Mouse (Mus musculus) forebrain, embryonic 15.5 days (tissue): ENCODE measurements around the gene Prkch. TPM values are rescaled to one million over a fixed set of nuclear protein-coding genes. Genes with fewer than 3 reads are reported as not detected.
A peak's percentile ranks its signal among the peaks of the same experiment; 100 is the strongest.

Experiments
- ATAC-seq: fragments of 200-750 bp; cut with Nextera tagmentation; replicated peaks from 2 replicates; pipeline ENCODE4 v1.8.0; 2017; ENCODE audit warnings: mild to moderate bottlenecking, moderate TSS enrichment, moderate library complexity
- H3K27ac ChIP-seq: fragments of 300-500 bp; sonication (generic); replicated peaks from 2 replicates; pipeline ENCODE4 v1.5.1; 2015; ENCODE audit warnings: mild to moderate bottlenecking, inconsistent platforms
- H3K27me3 ChIP-seq: fragments of 300-500 bp; sonication (generic); 2 replicates; pipeline ENCODE4 v1.6.1; 2015; ENCODE audit warnings: inconsistent platforms
- H3K36me3 ChIP-seq: fragments of 300-500 bp; sonication (generic); 2 replicates; pipeline ENCODE4 v1.6.1; 2015; ENCODE audit warnings: mild to moderate bottlenecking, inconsistent platforms
- H3K4me1 ChIP-seq: fragments of 300-500 bp; sonication (generic); 2 replicates; pipeline ENCODE4 v1.6.1; 2015; ENCODE audit warnings: inconsistent platforms
- H3K4me2 ChIP-seq: fragments of 300-500 bp; sonication (generic); replicated peaks from 2 replicates; pipeline ENCODE4 v1.6.1; 2015; ENCODE audit warnings: mild to moderate bottlenecking, inconsistent platforms
- H3K4me3 ChIP-seq: fragments of 300-500 bp; sonication (generic); 2 replicates; pipeline ENCODE4 v1.5.1; 2015; ENCODE audit warnings: mild to moderate bottlenecking, inconsistent platforms
- H3K9ac ChIP-seq: fragments of 300-500 bp; sonication (generic); replicated peaks from 2 replicates; pipeline ENCODE4 v1.6.1; 2015; ENCODE audit warnings: mild to moderate bottlenecking, inconsistent platforms
- H3K9me3 ChIP-seq: fragments of 300-500 bp; sonication (generic); 2 replicates; pipeline ENCODE4 v1.6.1; 2016; ENCODE audit warnings: inconsistent platforms
- WGBS: fragments of 180-500 bp; shearing (Covaris S2); methylation state at CpG from one replicate; pipeline ENCODE4 v1.1.7; 2015; ENCODE audit warnings: mixed read lengths; 5-methylcytosine and 5-hydroxymethylcytosine counted together
- polyA plus RNA-seq: library from polyadenylated mRNA; unstranded; fragments of >200 nt; fragmentation: Nextera tagmentation; extraction: Ambion mirVana; gene quantifications from 2 replicates; pipeline ENCODE4 v1.2.1, GENCODE M21; 2015

Gene Prkch
- polyA plus RNA-seq, 1 experiment from 2014 or later, result 4.9 TPM

DNA sequence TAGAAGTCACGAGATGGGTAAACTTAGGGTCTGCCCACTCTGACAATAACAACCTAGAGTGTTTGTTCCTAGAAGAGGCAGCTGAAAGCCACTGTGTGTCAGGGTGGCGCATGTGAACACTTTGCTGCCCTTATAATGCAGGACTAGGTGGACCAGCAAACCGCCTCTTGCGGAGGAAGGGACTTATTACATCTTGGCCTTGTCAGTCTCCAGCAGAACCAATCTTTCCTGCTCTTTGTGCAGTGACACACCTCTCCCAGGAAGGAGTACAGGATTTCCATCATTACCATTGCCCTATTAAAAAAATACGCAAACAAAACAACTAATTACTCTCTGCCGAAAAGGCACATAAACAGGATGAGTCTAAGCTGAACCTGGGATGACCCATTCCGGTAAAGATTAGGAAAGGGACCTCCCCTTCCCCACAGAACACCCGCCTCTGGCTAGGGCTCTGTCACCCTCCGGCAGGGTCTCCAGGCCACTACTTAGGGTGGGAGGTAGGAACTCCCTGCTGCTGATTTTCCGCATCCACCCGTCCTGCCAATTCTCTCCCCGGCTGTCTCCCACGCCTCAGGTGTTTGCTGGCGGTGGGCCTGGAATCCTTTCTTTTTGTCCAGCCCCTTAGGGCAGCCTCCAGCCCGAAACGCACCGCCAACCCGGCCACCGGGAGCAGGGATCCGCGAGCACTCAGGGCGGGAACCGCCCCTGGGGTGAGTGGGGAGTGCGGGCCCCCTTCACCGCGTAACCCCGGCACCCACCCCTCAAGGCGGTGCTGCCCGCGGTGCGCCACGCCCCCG lies 585 bp upstream of the Prkch start:
- Histone ChIP-seq H3K9ac (peak overlapping the region; percentile 60), H3K4me1 (peaks cover 19% of the 10 kb centered on the region), H3K4me3 (peak overlapping the region; percentile 62), H3K9me3 (no peaks in the 10 kb centered on the region), H3K27me3 (peaks cover 22% of the 10 kb centered on the region; the same call in 1 of the 2 replicates), H3K36me3 (no peaks in the 10 kb centered on the region), H3K27ac (peak overlapping the region; percentile 50; the same call in 1 of the 2 replicates), H3K4me2 (peak overlapping the region; percentile 83)
- ATAC-seq, result peak; percentile 57
- 5% methylated on average over 33 of the region's 33 CpGs for WGBS

DNA sequence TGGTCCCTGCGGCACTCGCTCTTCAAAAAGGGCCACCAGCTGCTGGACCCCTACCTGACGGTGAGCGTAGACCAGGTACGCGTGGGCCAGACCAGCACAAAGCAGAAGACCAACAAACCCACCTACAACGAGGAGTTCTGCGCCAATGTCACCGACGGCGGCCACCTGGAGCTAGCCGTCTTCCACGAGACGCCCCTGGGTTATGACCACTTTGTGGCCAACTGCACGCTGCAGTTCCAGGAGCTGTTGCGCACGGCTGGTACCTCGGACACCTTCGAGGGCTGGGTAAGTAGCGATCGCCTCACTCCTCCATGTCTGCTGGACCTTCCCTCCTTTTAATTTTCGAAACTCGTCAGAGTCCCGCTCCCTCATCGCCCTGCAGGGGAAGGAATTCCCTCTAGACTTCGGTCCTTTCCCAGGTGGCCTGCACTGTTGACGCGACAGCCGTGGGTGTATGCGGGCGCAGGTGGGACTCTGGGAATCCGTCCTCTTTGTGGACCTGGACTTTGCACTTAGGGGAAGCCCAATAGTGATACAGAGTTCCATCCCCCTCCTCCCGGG lies 725 bp downstream of the Prkch start:
- H3K27ac ChIP-seq, result no peak overlapping the region
- no peaks in the 10 kb centered on the region for H3K36me3 ChIP-seq
- peaks cover 19% of the 10 kb centered on the region for H3K4me1 ChIP-seq
- H3K4me2 ChIP-seq, result peak overlapping the region; percentile 83
- peak overlapping the region; percentile 62 for H3K4me3 ChIP-seq
- ATAC-seq, result 0 out of 2 replicates have a peak, but pooled peaks have one; percentile 15
- H3K27me3 ChIP-seq, result peaks cover 22% of the 10 kb centered on the region; the same call in 1 of the 2 replicates
- peak overlapping the region; percentile 60 for H3K9ac ChIP-seq
- under 1% methylated on average over 33 of the region's 33 CpGs for WGBS
- H3K9me3 ChIP-seq, result no peaks in the 10 kb centered on the region

DNA sequence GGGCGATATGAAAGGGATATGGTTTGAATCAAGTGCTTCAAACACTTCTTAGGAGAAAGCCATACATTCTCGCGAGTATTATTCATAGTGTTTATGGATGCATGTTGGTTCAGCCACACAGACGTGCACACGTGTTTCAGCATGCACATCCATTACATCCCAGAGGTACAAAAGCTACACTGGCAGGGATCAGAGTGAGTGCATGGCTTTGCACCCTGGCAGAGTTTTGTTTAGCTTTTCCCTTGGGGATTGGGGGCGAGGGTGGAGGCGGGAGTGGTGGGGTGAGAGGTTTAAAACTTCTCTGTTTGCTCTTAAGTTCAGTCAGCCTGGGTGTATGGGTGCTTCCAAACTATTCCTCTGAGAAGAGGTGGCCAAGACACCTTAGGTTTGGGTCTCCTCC lies 1.3 kb downstream of the Prkch start:
- Histone ChIP-seq H3K27ac (no peak overlapping the region), H3K9me3 (no peaks in the 10 kb centered on the region), H3K36me3 (no peaks in the 10 kb centered on the region), H3K4me2 (peak overlapping the region; percentile 83), H3K27me3 (peaks cover 22% of the 10 kb centered on the region; the same call in 1 of the 2 replicates), H3K9ac (peak overlapping the region; percentile 60), H3K4me1 (peaks cover 19% of the 10 kb centered on the region), H3K4me3 (peak overlapping the region; percentile 62)
- no peak for ATAC-seq
- under 1% methylated on average over 7 of the region's 7 CpGs for WGBS

DNA sequence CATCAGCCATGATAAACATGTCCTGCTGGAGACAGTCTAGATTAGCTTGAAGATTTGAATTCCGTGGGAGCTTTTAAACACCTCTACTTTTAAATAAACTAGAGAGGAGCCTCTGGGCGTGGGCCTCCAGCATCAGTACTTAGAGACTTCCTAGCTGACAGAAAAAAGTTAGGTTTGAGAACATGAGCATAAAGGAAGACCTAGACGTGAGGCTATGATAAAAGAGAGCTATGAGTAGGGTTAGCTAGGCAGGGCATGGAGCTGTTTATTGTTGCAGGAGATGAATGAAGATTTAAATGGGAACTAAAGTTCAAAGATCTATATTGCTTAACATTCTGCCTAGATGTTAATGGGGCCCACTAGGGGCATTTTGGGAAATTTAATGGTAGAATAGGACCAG lies 2.7 kb downstream of the Prkch start:
- H3K4me3 ChIP-seq, result no peak overlapping the region
- no peak overlapping the region for H3K9ac ChIP-seq
- no peak overlapping the region for H3K4me2 ChIP-seq
- 69% methylated on average over 3 of the region's 3 CpGs for WGBS
- H3K27me3 ChIP-seq, result peaks cover 22% of the 10 kb centered on the region; the same call in 1 of the 2 replicates
- no peaks in the 10 kb centered on the region for H3K36me3 ChIP-seq
- peaks cover 19% of the 10 kb centered on the region for H3K4me1 ChIP-seq
- ATAC-seq, result no peak
- H3K27ac ChIP-seq, result no peak overlapping the region
- H3K9me3 ChIP-seq, result no peaks in the 10 kb centered on the region

DNA sequence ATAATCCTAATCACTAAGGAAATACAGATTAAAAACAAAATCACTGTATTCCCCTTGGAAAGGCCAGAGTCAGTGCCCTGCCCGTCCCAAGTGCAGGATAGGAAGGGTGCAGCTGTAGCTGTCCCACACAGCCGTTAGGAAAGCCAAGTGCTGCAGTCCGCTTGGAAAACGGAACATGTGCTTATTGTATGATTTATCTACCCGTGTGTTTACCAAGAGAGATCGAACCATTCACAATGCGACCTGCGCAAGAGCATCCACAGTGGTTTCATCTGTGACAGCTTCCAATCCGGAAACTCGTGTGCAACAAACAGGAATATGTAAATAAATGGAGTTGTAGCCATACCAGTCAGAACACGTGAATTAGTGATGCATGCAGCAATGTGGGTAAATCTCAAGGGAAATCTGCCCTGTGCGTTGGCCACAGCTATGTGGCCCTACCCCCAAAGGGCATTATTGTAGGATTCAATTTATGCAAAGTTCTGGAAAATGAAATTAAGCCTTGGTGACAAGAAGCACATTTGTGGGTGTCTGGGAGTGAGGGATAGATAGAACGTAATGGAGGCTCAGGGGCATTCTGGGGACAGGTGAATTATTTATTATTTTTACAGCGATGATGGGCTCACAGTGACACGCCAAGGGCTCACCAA lies 6.2 kb downstream of the Prkch start:
- Histone ChIP-seq H3K27me3 (peaks cover 11% of the 10 kb centered on the region; the same call in 1 of the 2 replicates), H3K4me3 (no peak overlapping the region), H3K36me3 (no peaks in the 10 kb centered on the region), H3K9ac (no peak overlapping the region), H3K4me1 (peaks cover 7% of the 10 kb centered on the region), H3K27ac (no peak overlapping the region), H3K9me3 (no peaks in the 10 kb centered on the region), H3K4me2 (no peak overlapping the region)
- 88% methylated on average over 15 of the region's 15 CpGs for WGBS
- ATAC-seq, result no peak

DNA sequence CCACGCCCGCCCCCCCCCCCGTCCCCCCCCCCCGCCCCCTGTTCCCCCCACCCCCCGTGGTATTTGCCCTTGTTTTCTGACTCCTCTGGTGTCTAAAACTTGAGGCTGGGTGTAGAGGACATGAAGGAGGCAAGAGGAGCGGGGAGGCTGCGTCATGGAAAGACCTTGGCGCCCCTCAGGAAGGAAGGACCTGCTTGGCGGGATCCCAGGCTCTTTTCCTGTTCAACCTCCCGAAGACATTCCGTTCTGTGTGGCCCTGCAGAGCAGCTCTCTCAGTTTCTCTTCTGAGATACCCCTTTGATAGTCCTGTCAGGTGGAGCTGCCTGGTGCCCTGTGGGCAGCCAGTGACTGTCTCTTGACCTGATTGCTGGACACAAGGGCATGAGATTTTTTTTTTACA lies 7.0 kb downstream of the Prkch start:
- Histone ChIP-seq H3K4me2 (no peak overlapping the region), H3K4me1 (no peaks in the 10 kb centered on the region), H3K27me3 (0 out of 2 replicates have a peak, but pooled peaks cover 5% of the 10 kb centered on the region), H3K9me3 (no peaks in the 10 kb centered on the region), H3K36me3 (no peaks in the 10 kb centered on the region), H3K4me3 (no peak overlapping the region), H3K9ac (no peak overlapping the region), H3K27ac (no peak overlapping the region)
- WGBS, result 66% methylated on average over 7 of the region's 11 CpGs
- ATAC-seq, result no peak

DNA sequence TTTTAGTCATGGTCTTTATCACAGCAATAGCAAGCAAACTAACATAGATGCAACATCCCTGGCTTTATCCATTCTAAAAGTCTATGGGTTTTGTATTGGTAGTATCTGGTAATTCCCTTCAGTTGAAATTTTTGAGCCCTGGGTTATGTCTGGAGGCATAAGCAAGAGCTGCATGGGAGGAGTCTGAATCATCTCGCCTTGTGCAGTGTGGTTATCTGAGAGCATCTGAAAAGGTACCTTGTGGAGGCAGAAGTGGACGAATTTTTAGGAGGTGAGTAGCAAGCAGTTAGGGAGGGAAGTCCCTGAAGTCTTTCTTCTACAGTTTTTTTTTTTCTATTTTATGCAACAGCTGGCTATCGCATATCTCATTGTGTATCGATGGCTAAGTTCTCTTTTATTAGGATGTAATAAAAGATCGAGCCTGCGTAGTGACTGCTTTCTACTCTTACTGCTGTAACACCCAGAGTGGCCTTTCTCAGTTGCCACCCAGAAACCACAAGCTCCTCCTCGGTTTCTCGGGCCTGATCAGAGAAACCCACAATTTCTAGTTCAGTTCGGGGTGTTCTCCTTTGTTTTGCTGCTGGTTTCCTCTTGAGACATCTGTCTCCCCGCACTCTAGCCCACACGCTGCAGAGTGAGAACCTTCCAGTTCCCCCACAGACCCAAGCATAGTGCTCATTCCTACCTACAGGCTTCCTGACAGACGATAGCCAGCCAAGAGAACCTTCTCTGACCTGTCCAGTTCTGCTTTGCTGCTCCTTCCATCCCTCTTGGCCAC lies 8.6 kb downstream of the Prkch start:
- H3K4me3 ChIP-seq, result no peak overlapping the region
- no peak overlapping the region for H3K27ac ChIP-seq
- H3K4me2 ChIP-seq, result no peak overlapping the region
- no peaks in the 10 kb centered on the region for H3K36me3 ChIP-seq
- 90% methylated on average over 12 of the region's 12 CpGs for WGBS
- no peak for ATAC-seq
- no peaks in the 10 kb centered on the region for H3K4me1 ChIP-seq
- H3K9me3 ChIP-seq, result no peaks in the 10 kb centered on the region
- no peaks in the 10 kb centered on the region for H3K27me3 ChIP-seq
- H3K9ac ChIP-seq, result no peak overlapping the region

DNA sequence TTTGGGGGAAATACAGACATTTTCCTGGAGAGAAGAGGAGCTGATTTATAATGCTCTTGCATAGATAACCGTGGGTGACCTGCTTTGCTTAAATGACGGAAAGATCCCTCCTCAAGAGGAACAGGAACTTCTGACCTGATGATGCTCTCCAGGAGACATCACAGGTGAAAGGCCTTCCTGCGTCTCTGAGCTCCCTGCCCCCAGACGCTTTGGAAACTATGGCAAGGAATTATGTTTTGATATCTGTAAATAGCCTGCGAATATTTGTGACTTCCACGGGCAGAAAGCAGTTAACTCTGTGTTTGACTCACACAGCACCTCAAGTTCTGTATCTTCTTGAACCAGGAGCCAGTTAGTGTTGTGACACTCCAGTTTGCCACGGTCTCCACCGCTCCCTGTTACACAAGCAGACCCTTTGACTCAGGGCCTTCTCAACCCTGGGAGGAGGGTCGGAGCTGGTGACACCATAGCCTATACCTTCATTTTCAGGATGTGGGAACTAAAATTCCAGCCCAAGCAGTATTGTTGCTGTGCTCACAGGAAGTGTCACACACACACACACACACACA lies 9.7 kb downstream of the Prkch start:
- Histone ChIP-seq H3K4me1 (no peaks in the 10 kb centered on the region), H3K27ac (no peak overlapping the region), H3K4me3 (no peak overlapping the region), H3K4me2 (no peak overlapping the region), H3K27me3 (no peaks in the 10 kb centered on the region), H3K36me3 (no peaks in the 10 kb centered on the region), H3K9ac (no peak overlapping the region), H3K9me3 (no peaks in the 10 kb centered on the region)
- 92% methylated on average over 9 of the region's 9 CpGs for WGBS
- ATAC-seq, result no peak

DNA sequence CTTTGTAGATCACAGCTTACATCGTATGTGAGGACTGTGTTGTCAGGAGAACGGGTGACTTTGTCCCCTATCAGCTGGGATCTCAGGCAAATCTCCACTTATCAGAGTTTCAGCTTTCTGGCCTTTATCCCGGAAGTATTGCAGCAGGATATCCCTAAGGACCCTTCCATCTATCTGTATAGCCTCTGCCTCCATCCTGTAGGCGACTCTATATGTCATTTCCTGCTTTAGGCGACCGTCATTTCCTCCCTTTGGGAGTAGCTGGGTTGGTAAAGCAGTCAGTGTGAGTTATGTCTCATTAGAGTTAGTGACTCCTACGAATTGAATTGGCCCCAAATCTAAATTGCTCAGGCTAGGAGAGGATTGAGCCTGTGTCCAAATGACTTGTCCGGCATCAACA lies 10.6 kb downstream of the Prkch start:
- Histone ChIP-seq H3K27me3 (no peaks in the 10 kb centered on the region), H3K4me2 (no peak overlapping the region), H3K27ac (no peak overlapping the region), H3K4me3 (no peak overlapping the region), H3K36me3 (no peaks in the 10 kb centered on the region), H3K4me1 (no peaks in the 10 kb centered on the region), H3K9me3 (no peaks in the 10 kb centered on the region), H3K9ac (no peak overlapping the region)
- WGBS, result 85% methylated on average over 8 of the region's 8 CpGs
- ATAC-seq, result no peak

DNA sequence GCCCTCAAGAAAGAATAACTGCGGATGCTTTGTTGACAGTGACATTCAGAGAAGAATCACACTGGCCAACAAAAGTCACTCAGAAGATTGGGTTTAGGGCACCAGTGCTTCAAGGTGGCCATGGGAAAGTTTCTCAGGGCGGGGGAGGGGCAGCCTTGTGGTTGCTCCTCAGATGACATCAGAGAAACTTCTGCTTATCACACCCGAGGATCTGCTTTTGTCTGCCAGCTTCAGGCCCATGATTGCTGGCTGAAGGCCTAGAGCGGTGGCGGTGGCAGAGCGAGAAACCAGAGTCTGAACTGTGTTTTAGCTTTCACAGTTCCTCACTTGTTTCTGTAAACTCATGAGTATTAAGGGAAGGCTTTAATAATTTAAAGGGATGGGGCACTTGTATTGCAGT lies 13.6 kb downstream of the Prkch start:
- 62% methylated on average over 6 of the region's 6 CpGs for WGBS
- H3K27me3 ChIP-seq, result no peaks in the 10 kb centered on the region
- H3K9me3 ChIP-seq, result no peaks in the 10 kb centered on the region
- H3K36me3 ChIP-seq, result no peaks in the 10 kb centered on the region
- no peak overlapping the region for H3K27ac ChIP-seq
- no peak overlapping the region for H3K4me3 ChIP-seq
- H3K9ac ChIP-seq, result no peak overlapping the region
- no peak overlapping the region for H3K4me2 ChIP-seq
- H3K4me1 ChIP-seq, result no peaks in the 10 kb centered on the region
- ATAC-seq, result no peak

DNA sequence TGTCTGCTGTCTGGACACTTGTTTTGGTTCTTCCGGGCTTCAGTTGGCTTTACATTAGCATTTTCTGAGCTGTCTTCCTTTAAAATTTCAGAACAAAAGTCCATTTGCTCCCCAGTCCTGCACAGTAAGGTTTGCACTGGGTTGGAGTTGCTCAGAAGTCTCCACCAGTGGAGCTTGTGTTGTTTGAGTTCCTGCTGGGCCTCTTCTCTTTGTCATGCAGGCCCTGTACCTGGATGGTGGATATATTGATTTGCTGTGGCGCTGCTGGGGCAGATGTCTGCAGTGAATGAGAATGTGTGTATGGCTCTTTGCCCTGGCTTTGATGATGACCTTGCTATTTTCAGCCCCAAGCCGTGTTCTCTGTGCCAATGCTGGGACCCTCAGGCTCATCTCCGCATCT lies 15.9 kb downstream of the Prkch start:
- Histone ChIP-seq H3K9me3 (no peaks in the 10 kb centered on the region), H3K4me2 (no peak overlapping the region), H3K27me3 (no peaks in the 10 kb centered on the region), H3K27ac (no peak overlapping the region), H3K9ac (no peak overlapping the region), H3K4me3 (no peak overlapping the region), H3K36me3 (no peaks in the 10 kb centered on the region), H3K4me1 (no peaks in the 10 kb centered on the region)
- WGBS, result 72% methylated on average over 4 of the region's 4 CpGs
- no peak for ATAC-seq
